Mouse (Mus musculus) forebrain, embryonic 16.5 days (tissue): ENCODE data around the gene Maml2. TPM values are rescaled to one million over a fixed set of nuclear protein-coding genes. Genes with fewer than 3 reads are reported as not detected.

Source experiments
- ATAC-seq: fragments of 200-750 bp; cut with Nextera tagmentation; 2 replicates; pipeline ENCODE4 v1.8.0; 2017; ENCODE audit warnings: mild to moderate bottlenecking, moderate library complexity
- H3K27ac ChIP-seq: fragments of 300-500 bp; sonication (generic); 2 replicates; pipeline ENCODE4 v1.5.1; 2014; ENCODE audit warnings: low read length, control low read depth
- H3K27me3 ChIP-seq: fragments of 300-500 bp; sonication (generic); replicated peaks from 2 replicates; pipeline ENCODE4 v1.6.1; 2014; ENCODE audit warnings: low read length; ENCODE audit not compliant: control insufficient read depth, insufficient read depth
- H3K36me3 ChIP-seq: fragments of 300-500 bp; sonication (generic); 2 replicates; pipeline ENCODE4 v1.6.1; 2014; ENCODE audit not compliant: control insufficient read depth, insufficient read depth
- H3K4me1 ChIP-seq: fragments of 300-500 bp; sonication (generic); replicated peaks from 2 replicates; pipeline ENCODE4 v1.6.1; 2014; ENCODE audit warnings: low read length; ENCODE audit not compliant: control insufficient read depth, insufficient read depth
- H3K4me2 ChIP-seq: fragments of 300-500 bp; sonication (generic); 2 replicates; pipeline ENCODE4 v1.6.1; 2014; ENCODE audit warnings: mild to moderate bottlenecking, low read length, control low read depth
- H3K4me3 ChIP-seq: fragments of 300-500 bp; sonication (generic); replicated peaks from 2 replicates; pipeline ENCODE4 v1.5.1; 2014; ENCODE audit warnings: mild to moderate bottlenecking, low read length, control low read depth
- H3K9ac ChIP-seq: fragments of 300-500 bp; sonication (generic); replicated peaks from 2 replicates; pipeline ENCODE4 v1.6.1; 2014; ENCODE audit warnings: low read depth, low read length, control low read depth
- H3K9me3 ChIP-seq: fragments of 300-500 bp; sonication (generic); 2 replicates; pipeline ENCODE4 v1.6.1; 2016; ENCODE audit warnings: low read length; ENCODE audit not compliant: control insufficient read depth
- WGBS: fragments of 180-500 bp; shearing (Covaris S2); extraction: QIAGEN DNeasy Blood & Tissue Kit; methylation state at CpG from one replicate; pipeline ENCODE4 v1.1.7; 2014; 5-methylcytosine and 5-hydroxymethylcytosine counted together
- polyA plus RNA-seq: library from polyadenylated mRNA; unstranded; fragments of >200 nt; fragmentation: Nextera tagmentation; extraction: Ambion mirVana; gene quantifications from 2 replicates; pipeline ENCODE4 v1.2.1, GENCODE M21; 2015

The Maml2 gene
- polyA plus RNA-seq, 1 experiment from 2014 or later, result 9.0 TPM

- WGBS, result 52% methylated on average over 6 of the region's 6 CpGs
- Histone ChIP-seq H3K4me2 (no peak overlapping the region), H3K9ac (no peak overlapping the region), H3K4me1 (no peaks in the 10 kb centered on the region), H3K9me3 (no peaks in the 10 kb centered on the region), H3K36me3 (no peaks in the 10 kb centered on the region), H3K27me3 (no peaks in the 10 kb centered on the region), H3K27ac (no peak overlapping the region), H3K4me3 (no peak overlapping the region)
- no peak for ATAC-seq
These were observed 143.2 kb downstream of the Maml2 start for GRCm38 (mm10) chr9:13440911-13441310.

DNA sequence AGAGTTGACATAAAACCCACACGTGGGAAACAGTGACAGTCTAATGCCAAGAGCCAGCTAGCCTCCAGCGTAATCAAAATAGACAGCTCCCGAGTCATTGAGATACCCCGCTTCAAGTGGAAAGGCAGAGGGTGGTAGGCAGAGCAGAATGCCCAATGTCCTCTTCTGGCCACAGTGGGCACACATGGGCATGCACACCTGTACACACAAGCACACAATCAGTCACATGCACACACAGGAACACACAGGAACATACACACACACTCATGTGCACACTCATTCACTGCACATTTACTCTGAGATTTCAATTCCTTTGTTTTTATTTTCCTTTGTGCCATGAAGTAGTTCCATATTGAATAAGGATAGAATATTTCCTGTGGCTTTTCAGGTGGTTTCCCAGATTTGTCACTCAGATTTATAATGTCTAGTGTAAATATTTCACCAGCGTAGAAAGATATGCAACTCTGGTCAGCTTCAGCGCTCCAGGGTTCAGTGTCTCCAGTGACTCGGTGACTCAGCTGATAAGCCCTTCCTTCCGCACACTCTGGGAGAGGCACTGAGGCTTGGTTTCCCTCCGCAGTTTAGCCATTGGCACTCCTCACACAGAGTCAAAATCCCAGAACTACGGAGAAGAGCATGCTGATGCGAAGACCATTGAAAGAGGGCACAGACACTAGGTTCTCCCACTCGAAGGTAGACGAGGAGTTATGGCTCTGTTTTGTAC lies 144.4 kb downstream of the Maml2 start:
- Histone ChIP-seq H3K9me3 (no peaks in the 10 kb centered on the region), H3K27ac (no peak overlapping the region), H3K36me3 (no peaks in the 10 kb centered on the region), H3K4me2 (no peak overlapping the region), H3K9ac (no peak overlapping the region), H3K4me3 (no peak overlapping the region), H3K27me3 (no peaks in the 10 kb centered on the region), H3K4me1 (no peaks in the 10 kb centered on the region)
- 88% methylated on average over 13 of the region's 13 CpGs for WGBS
- no peak for ATAC-seq

DNA sequence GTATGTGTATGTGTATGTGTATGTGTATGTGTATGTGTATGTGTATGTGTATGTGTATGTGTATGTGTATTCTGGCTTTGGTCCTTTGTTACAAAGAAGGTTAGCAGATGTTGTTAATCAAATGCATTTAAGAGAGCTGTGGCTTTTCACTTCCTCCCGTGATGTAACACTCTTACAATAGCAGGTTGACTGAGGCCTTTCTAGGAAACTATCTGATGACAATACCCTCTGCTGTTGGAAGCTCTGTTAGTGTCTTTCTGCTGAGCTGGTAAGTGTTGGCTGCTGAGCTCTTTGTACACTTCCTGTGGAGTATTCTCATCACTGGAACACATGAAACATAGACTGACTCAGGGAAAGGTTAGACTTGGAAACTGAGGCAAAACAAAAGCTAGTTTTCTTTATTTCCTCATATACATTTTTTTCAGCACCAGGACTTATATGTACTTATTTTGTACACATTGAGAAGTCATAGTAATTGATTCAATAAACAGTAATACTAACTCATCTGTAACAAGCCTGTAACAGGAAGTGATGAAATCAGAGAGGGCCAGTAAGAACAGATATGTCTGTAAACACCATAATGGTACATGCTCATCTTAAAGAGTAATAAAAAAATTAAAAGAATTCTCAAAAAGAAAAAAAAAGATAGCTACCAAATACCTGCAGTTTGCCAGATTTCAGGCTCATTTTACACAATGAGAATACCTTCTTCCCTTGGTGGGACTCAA lies 145.9 kb downstream of the Maml2 start:
- Histone ChIP-seq H3K9me3 (no peaks in the 10 kb centered on the region), H3K36me3 (no peaks in the 10 kb centered on the region), H3K4me2 (no peak overlapping the region), H3K4me3 (no peak overlapping the region), H3K27me3 (no peaks in the 10 kb centered on the region), H3K27ac (no peak overlapping the region), H3K4me1 (no peaks in the 10 kb centered on the region), H3K9ac (no peak overlapping the region)
- WGBS, result 58% methylated on average over 1 of the region's 1 CpGs
- no peak for ATAC-seq

DNA sequence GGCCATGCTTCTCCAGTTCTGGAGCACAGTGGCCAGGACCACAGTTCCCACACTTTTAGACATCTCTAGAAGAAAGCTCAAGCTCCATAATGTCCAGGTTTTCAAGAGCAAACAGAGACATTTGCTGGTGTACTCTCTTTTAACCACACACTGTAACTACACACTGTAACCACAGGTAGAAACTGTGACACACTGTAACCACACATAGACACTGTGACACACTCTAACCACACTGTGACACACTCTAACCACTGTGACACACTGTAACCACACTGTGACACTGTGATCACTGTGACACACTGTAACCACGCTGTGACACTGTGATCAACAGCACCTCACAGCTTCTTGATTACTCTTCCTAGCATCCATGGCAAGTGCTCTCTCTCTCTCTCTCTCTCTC lies 148.5 kb downstream of the Maml2 start:
- WGBS, result 100% methylated on average over 1 of the region's 1 CpGs
- no peak for ATAC-seq
- no peak overlapping the region for H3K27ac ChIP-seq
- no peak overlapping the region for H3K9ac ChIP-seq
- H3K36me3 ChIP-seq, result no peaks in the 10 kb centered on the region
- H3K27me3 ChIP-seq, result no peaks in the 10 kb centered on the region
- H3K4me3 ChIP-seq, result no peak overlapping the region
- no peaks in the 10 kb centered on the region for H3K4me1 ChIP-seq
- no peak overlapping the region for H3K4me2 ChIP-seq
- no peaks in the 10 kb centered on the region for H3K9me3 ChIP-seq

DNA sequence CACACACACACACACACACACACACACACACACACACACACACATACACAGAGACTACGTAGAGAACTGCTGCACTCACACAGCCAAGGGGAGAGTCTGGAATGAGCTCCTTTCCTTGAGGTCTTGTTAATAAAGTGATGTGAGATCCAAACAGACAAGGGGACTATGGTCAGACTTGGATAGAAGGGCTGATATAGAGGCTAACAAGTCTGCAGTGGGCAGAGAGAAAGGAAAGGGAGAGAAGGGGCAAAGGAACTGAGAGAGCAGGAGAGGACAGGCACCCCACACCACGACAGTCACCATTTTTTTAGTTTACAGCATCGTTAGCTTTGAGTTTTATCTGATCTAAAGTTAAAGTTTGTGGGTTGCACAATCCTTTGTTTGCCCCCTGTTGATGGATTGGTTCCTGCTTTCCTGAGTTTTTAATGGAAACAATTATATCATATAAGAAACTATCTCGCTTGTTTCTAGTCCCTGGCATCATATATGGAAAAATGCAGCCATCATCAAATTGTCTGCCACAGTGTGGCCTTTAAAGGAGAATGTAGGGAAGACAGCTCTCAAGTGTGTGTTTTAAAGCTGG lies 149.0 kb downstream of the Maml2 start, which contains the start of gene Gm17571:
Gene Gm17571, minus strand, starts transcription at position 51 of the 583 bp plus-strand sequence.
- H3K36me3 ChIP-seq, result no peaks in the 10 kb centered on the region
- no peak within 1 kb of the TSS for H3K9ac ChIP-seq
- no peak within 1 kb of the TSS for H3K4me2 ChIP-seq
- H3K4me3 ChIP-seq, result no peak within 1 kb of the TSS
- H3K4me1 ChIP-seq, result no peaks in the 10 kb centered on the region
- H3K27ac ChIP-seq, result no peak within 1 kb of the TSS
- WGBS, result 73% methylated on average over 4 of the region's 4 CpGs
- H3K27me3 ChIP-seq, result no peaks in the 10 kb centered on the region
- no peaks in the 10 kb centered on the region for H3K9me3 ChIP-seq
- no peak for ATAC-seq

GRCm38 (mm10) chr9:13448716-13449115 lies 151.0 kb downstream of the Maml2 start:
- H3K4me3 ChIP-seq, result no peak overlapping the region
- H3K27me3 ChIP-seq, result no peaks in the 10 kb centered on the region
- H3K4me2 ChIP-seq, result no peak overlapping the region
- no peaks in the 10 kb centered on the region for H3K9me3 ChIP-seq
- no peaks in the 10 kb centered on the region for H3K36me3 ChIP-seq
- no peak for ATAC-seq
- WGBS, result 89% methylated on average over 3 of the region's 3 CpGs
- H3K9ac ChIP-seq, result no peak overlapping the region
- no peaks in the 10 kb centered on the region for H3K4me1 ChIP-seq
- no peak overlapping the region for H3K27ac ChIP-seq

DNA sequence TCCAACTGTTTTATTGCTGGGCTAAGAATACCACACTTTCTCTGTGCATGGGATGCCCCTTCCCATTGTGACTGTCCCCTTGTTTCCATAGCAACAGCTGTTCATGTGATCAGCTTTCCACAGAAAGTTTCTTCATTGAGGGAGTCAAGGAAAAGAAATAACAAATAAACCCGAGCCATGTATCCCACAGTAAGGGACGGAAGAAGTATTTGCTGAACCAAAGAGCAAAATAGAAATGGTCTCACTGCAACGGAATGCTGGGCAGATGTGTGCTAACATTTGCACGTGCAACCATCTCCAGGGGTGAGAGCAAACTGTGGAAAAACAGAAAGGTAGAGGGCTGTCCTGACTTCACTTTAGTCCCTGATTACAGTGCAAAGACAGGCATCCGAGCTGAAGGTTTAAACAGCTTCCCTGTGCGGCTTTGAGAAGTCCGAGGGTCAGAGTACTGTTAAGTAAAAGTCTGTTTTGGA lies 156.9 kb downstream of the Maml2 start:
- Histone ChIP-seq H3K27me3 (no peaks in the 10 kb centered on the region), H3K27ac (no peak overlapping the region), H3K9ac (no peak overlapping the region), H3K4me3 (no peak overlapping the region), H3K4me2 (no peak overlapping the region), H3K36me3 (no peaks in the 10 kb centered on the region), H3K9me3 (no peaks in the 10 kb centered on the region), H3K4me1 (peaks cover 6% of the 10 kb centered on the region)
- no peak for ATAC-seq
- WGBS, result 25% methylated on average over 7 of the region's 7 CpGs

GRCm38 (mm10) chr9:13455231-13455630 lies 157.5 kb downstream of the Maml2 start:
- peaks cover 6% of the 10 kb centered on the region for H3K4me1 ChIP-seq
- 72% methylated on average over 1 of the region's 1 CpGs for WGBS
- no peaks in the 10 kb centered on the region for H3K27me3 ChIP-seq
- no peak for ATAC-seq
- no peaks in the 10 kb centered on the region for H3K9me3 ChIP-seq
- no peaks in the 10 kb centered on the region for H3K36me3 ChIP-seq
- no peak overlapping the region for H3K4me3 ChIP-seq
- H3K27ac ChIP-seq, result no peak overlapping the region
- no peak overlapping the region for H3K9ac ChIP-seq
- no peak overlapping the region for H3K4me2 ChIP-seq

- H3K4me3 ChIP-seq, result no peak overlapping the region
- ATAC-seq, result no peak
- no peak overlapping the region for H3K4me2 ChIP-seq
- peaks cover 6% of the 10 kb centered on the region for H3K4me1 ChIP-seq
- H3K27me3 ChIP-seq, result no peaks in the 10 kb centered on the region
- no peak overlapping the region for H3K9ac ChIP-seq
- no peak overlapping the region for H3K27ac ChIP-seq
- H3K36me3 ChIP-seq, result no peaks in the 10 kb centered on the region
- H3K9me3 ChIP-seq, result no peaks in the 10 kb centered on the region
- 83% methylated on average over 6 of the region's 6 CpGs for whole genome bisulfite sequencing
These were observed 160.0 kb downstream of the Maml2 start for GRCm38 (mm10) chr9:13457774-13458173.
